Mouse (Mus musculus) T-helper 17 cell (primary cell): ENCODE data around the gene Nebl.

ENCODE experiments used
- in situ Hi-C, 2 experiments: fragments of 300-600 bp; cut with MboI, MseI; formaldehyde crosslinking; loops; 1 replicate in 1 of 2; 2 replicates in 1 of 2; pipeline ENCODE4 v1.15.1; 2025; ENCODE audit warnings: high pct_unique_total_duplicates in 2 of 2

The Nebl gene

GRCm38 (mm10) chr2:17643869-17644268, 87.4 kb downstream of the Nebl start:
- in situ Hi-C loops = loop anchor here (5.0 to 10.0 kb wide), 3 partner anchors 78 to 191 kb away; no protein-coding TSS in a partner anchor

- in situ Hi-C loops = loop anchor here (5.0 to 10.0 kb wide), 3 partner anchors 80 to 192 kb away; no protein-coding TSS in a partner anchor
Observed at GRCm38 (mm10) chr2:17642770-17643169, 88.5 kb downstream of the Nebl start.

DNA sequence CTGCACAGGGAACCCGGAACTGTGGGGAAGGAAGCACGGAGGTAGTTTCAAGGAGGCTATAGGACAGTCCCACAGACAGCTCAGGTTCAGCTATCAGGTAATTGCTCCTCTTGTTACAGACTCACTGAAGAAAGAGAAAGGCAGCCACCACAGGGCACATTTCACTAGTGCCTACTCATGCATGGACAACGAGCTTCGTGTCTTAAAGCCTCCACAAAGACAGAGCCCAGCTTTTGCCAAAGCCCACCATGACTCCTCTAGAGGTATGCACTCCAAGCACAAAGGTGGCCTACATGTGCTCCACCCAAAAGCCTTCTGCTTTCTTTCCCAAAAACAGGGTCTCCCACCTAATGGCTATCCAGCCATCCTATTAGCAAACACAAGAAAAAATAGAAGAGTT, 90.4 kb downstream of the Nebl start:
- in situ Hi-C loops = loop anchor here (5.0 to 10.0 kb wide), 3 partner anchors 81 to 194 kb away; no protein-coding TSS in a partner anchor

DNA sequence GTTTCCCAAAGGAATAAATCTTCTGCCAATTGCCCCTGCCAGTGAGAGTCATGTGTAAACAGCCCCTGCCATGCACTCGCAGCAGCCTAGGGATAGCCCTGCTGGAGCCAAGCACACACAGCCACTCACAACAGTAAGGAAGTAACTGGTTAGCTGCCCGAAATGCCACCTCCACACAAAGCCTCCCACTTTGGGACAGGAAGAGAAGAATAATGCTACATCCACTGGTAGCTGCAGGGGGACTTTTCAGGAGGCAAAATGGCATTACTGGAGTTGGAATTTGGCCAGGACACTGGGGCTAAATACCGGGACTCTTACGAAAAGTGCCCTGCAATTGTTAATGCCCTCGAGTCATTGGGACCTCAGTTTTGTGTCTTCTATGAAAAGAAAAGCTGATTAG, 92.6 kb downstream of the Nebl start:
- in situ Hi-C loops = no loop called here

DNA sequence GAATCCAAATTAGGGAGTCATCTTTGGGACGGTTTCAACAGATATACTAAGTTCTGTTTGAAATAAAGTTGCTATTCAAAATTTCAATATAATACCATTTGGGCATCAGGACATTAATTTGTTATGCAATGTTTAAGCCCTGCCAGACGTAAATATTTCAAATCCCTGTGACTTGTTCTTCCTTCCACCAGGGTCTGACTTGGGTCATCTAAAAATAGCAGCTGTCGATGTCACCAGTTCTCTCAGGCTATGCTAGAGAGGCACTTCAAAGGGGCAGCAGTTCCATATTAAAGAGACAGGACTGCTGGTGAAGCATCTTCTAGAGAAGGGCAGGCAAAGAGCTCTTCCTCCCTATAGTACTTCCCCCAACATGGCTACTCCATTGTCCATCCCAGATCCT, 107.3 kb downstream of the Nebl start:
- in situ Hi-C loops = no loop called here

DNA sequence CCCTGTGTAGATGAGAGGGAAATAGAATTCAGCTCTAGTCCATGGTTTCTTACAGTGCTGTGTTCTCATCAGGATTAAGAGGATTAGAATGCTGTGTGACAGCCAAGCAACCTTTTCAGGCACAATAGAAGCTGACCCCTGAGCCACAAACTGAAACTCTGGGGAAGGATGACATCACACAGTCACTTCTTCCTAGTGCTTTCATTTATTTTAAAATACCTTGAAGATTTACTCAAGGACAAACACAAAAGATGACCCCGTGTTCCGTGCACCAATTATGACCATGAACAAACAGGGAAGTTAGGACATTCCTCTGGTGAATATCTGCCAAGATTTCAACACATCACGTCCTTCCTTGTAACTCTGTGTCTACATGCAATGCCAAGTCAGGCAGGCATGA, 121.0 kb downstream of the Nebl start:
- in situ Hi-C loops = no loop called here

- in situ Hi-C loops = no loop called here
Observed at GRCm38 (mm10) chr2:17603573-17603972, 127.7 kb downstream of the Nebl start.

DNA sequence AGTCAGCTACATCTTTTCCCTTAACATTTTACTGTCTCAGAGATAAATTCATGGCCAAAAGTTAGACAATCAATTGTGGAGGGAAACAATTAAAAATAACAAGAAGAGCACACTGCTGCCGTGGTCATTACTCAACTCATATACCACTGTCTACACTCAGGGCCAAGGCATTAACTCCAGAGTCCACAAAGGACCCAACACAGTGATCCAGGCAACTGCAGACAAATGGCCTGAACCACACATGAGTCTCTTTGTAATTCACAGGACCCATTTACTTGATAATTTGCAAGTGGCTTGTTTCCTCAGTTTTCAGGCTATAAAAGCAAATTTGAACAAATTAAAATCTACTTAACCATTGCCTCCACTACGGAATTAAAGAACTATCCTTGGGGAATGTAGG, 130.6 kb downstream of the Nebl start:
- in situ Hi-C loops = no loop called here

DNA sequence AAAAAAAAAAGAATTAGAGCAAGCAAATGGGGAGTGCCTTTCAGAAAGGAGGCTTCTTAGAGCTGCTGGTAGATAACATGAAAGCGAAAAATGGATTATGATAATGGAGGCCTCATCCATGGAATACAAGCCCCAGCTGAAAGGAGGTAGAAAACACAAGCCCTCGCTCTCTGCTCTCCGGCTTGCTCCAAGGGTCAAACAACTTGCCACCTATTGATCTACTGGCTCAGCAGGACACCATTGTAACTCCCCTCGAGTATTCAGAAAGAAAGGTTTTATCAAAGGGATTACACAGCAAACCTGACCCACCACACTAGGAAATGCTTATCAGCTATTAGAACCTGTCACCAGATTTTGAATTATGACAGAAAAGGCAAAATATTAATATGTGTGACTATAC, 131.4 kb downstream of the Nebl start:
- in situ Hi-C loops = no loop called here

- in situ Hi-C loops = no loop called here
Observed at GRCm38 (mm10) chr2:17597932-17598331, 133.3 kb downstream of the Nebl start.

GRCm38 (mm10) chr2:17589669-17590068, 141.6 kb downstream of the Nebl start:
- in situ Hi-C loops = no loop called here

- in situ Hi-C loops = no loop called here
Observed at GRCm38 (mm10) chr2:17585329-17585992, 145.8 kb downstream of the Nebl start.

DNA sequence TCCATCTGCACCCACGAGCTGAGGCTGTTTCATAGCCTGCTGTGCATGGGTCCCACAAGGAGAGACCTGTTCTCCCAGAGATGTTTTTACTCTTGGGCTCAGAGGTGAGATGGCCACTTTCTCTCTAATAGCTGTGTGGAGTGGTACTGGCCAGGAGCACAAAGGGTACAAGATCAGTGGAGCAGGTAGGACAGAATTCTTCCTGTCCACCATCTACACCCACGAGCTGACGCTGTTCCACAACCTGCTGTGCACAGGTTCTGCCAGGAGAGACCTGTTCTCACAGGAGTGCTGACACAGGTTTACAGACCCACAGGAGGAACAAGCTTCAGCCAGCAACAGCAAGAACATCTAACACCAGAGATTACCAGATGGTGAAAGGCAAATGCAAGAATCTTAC, 155.6 kb downstream of the Nebl start:
- in situ Hi-C loops = loop anchor here in 1 of 2 experiments (10.0 kb wide), 1 partner anchor 1229 kb away; no protein-coding TSS in a partner anchor

DNA sequence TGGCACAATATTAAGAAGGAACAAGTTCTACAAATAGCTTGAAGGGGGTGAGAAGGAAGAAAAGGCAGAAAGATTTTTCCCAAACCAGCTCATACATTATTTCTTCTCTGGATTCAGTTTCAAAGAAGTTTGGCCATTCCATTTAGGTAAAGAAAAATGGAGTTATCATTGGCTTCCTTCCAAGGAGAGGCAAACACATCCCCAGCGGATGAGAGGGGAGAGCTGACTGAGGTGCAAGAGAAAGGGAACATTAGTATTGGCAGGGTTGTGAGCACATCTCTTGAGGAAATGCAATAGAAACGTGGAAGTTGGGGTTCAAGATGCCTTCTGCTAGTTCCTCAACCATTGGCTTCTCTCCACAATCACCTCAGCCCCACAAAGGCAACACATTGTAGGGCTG, 159.5 kb downstream of the Nebl start:
- in situ Hi-C loops = loop anchor here in 1 of 2 experiments (10.0 kb wide), 1 partner anchor 1233 kb away; no protein-coding TSS in a partner anchor

GRCm38 (mm10) chr2:17558889-17559742, 172.1 kb downstream of the Nebl start:
- in situ Hi-C loops = no loop called here

GRCm38 (mm10) chr2:17549895-17550558, 181.2 kb downstream of the Nebl start:
- in situ Hi-C loops = no loop called here

DNA sequence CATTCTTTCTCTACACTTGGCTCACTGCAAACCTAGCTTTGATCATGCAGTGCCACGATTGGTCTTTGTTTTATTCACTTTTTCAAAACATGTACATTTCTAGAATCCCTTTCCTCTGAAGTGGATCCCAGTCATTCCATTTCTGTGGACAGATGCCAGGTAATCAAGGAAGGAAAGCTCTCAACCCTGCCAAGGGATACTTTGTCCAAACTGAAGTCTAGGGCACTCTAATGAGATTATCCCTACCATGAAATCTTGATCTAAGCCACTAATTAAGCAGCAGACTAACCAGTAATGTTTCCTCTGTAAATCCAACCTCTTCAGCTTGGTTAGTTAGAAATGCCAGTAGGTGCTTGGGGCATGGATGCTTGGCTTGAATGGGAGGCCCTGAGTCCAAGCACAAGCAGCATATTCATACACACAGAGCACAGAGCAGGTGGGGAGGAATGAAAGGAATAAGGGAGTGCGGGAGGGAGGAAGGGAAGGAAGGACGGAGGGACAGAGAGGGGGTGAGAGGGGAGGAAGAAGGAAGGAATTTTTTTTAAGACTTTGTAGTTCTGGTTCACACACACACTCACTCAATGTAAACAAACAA, 184.8 kb downstream of the Nebl start:
- in situ Hi-C loops = no loop called here

- in situ Hi-C loops = no loop called here
Observed at GRCm38 (mm10) chr2:17539737-17540136, 191.5 kb downstream of the Nebl start.

GRCm38 (mm10) chr2:17538493-17538892, 192.8 kb downstream of the Nebl start:
- in situ Hi-C loops = no loop called here

DNA sequence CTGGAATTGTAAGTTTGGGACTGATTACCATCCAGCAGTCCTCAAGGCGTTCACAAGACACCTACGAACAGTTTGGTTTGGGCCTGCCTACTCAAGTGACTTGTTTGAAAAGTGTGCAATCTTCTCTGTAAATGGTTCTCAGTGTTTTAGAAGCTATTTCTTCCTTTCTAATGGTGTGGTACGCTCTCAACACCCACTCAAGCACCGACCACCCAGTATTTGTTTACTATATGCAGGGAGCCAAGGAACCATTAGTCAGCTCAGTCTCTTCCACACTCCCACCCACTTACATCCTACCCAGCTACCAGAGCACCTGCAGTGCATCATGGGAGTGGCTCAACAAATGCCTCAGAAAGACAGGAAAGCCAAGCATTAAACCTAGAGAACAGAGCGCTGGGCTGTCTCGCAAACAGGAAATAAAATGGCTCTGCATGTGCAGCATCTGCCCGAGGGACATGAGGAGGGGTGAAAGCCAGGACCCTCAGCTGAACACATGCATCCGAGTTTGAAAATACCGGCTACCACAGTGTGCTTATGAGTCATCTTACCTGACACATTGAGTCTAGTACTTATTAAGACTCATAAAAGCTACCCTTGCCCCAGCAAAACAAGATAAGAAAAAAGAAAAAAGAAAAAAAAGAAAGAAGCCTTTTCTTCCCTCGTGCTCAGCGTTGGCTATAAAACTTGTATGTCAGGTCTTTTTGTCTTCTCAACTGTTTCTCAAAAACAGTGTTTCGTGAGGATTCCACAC, 199.7 kb downstream of the Nebl start:
- in situ Hi-C loops = no loop called here
